Mouse (Mus musculus): ENCODE data around the gene Gm28044.

DNA sequence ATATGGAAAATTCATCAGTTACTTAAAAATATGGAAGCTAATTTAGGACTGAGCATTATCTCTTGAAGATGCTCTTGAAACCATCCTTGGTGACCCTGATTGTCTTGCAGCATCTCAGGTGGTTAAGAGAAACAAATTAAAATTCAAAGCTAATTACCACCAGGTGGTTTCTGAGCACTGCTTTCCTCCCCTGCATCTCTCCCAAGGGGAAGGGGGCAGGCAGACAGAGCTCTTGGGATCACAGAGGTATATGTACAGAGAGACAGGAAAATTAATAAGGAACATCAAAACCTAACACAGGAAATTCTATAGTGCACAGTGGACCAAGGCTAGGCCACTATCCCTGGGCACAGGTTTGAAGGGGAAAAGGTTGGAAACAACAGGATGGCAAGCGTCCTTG lies 27.5 kb downstream of the Gm28044 start:
- TF ChIP-seq CTCF (IDR thresholded peaks at IDR 0.05; ENCODE audit: control insufficient read depth, insufficient read depth, insufficient replicate concordance, low read depth, low read length): no peak
- no peak for TF ChIP-seq POLR2A (IDR thresholded peaks at IDR 0.05; ENCODE audit: control insufficient read depth, low read depth, low read length)
